Mouse (Mus musculus): Measurements from ENCODE around the gene Patj.

GRCm38 (mm10) chr4:98614395-98614794 is 218.8 kb downstream of the Patj start:
- TF ChIP-seq CTCF (IDR thresholded peaks at IDR 0.05; ENCODE audit: borderline replicate concordance, insufficient read depth, low read depth, low read length): no peak
- no peak for TF ChIP-seq POLR2A (IDR thresholded peaks at IDR 0.05; ENCODE audit: borderline replicate concordance, insufficient read depth, low read length)
